Mouse (Mus musculus): Measurements from ENCODE around the gene Cisd3.

DNA sequence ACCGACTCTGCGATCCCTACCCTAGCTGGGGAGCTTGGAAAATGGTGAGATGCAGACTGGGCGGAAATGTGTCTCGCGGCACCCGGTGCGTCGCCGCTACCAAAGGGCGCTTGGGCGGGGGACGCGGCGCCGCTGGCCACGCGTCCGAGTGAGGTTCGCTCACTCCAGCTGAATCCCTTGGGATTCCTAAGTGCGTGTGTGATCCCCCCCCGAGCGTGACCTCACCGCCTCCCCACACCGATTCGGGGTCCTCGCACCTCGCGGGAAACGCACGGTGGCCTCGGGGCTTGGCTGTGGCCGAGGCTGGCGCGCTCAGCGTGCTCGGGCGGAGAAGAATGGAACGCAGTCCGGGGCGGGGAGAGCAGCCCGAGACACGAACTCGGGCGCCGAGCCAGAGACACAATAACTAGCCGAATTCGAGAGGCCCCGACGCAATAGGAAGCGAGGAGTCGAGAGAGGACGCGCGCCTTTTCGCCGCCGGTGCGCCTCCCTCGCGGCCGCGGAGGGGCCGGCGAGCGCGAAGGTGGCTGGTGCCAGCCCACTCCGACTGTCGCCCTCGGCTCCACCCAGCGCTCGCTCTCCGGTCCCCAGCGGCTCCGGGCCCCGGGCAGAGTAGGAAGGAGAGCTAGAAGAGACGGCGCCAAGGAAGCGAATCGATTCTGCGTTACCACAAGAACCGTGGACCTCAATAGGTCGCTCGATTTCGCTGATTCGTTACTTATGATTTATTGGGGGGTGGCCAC, 14.5 kb downstream of the Cisd3 start, which contains the start of gene Pcgf2:
- TF ChIP-seq HCFC1 (IDR thresholded peaks at IDR 0.05; ENCODE audit: borderline replicate concordance, insufficient read depth, low read length) (no peak), ZNF384 (IDR thresholded peaks at IDR 0.05; ENCODE audit: low read depth, low read length) (no peak), MAFK (IDR thresholded peaks at IDR 0.05; ENCODE audit: insufficient read depth, low read depth, low read length) (no peak), ZC3H11A (IDR thresholded peaks at IDR 0.05; ENCODE audit: borderline replicate concordance, low read depth, low read length) (no peak)

All from ES-E14 (cell line).